Mouse (Mus musculus) urinary bladder, postnatal 25 days (tissue): Measurements from ENCODE around the gene Lrrc46.

Experiments used
- DNase-seq: peaks from one replicate; pipeline ENCODE4 v3.0.0; 2022; ENCODE audit warnings: low spot score

The Lrrc46 gene

GRCm38 (mm10) chr11:97013121-97013670, 28.0 kb downstream of the Lrrc46 start, which contains the start of gene Sp6:
Gene Sp6, plus strand, starts transcription at chr11:97013394.
- DNase-seq, result no peak

- no peak for DNase-seq
Observed at GRCm38 (mm10) chr11:97009198-97009790, 31.9 kb downstream of the Lrrc46 start.

- DNase-seq, result no peak
Observed at GRCm38 (mm10) chr11:97007093-97007794, 34.0 kb downstream of the Lrrc46 start.

- DNase-seq, result no peak
Observed at GRCm38 (mm10) chr11:97003170-97003569, 38.0 kb downstream of the Lrrc46 start.

GRCm38 (mm10) chr11:96997380-96997956, 43.7 kb downstream of the Lrrc46 start:
- DNase-seq, result peak; percentile 37

- DNase-seq, result no peak
Observed at GRCm38 (mm10) chr11:96996773-96997379, 44.3 kb downstream of the Lrrc46 start.

GRCm38 (mm10) chr11:96995836-96996772, 45.1 kb downstream of the Lrrc46 start:
- no peak for DNase-seq

- DNase-seq, result no peak
Observed at GRCm38 (mm10) chr11:96995031-96995430, 46.2 kb downstream of the Lrrc46 start.

GRCm38 (mm10) chr11:96992722-96993311, 48.4 kb downstream of the Lrrc46 start:
- DNase-seq, result no peak

- no peak for DNase-seq
Observed at GRCm38 (mm10) chr11:96991501-96991900, 49.7 kb downstream of the Lrrc46 start.

GRCm38 (mm10) chr11:96987873-96988655, 53.1 kb downstream of the Lrrc46 start:
- peak; percentile 30 for DNase-seq

- DNase-seq, result no peak
Observed at GRCm38 (mm10) chr11:96986463-96986862, 54.7 kb downstream of the Lrrc46 start.

GRCm38 (mm10) chr11:96984903-96985302, 56.3 kb downstream of the Lrrc46 start:
- DNase-seq, result no peak
